Mouse (Mus musculus): ENCODE measurements around the gene Gatd1. TPM values are rescaled to one million over a fixed set of nuclear protein-coding genes. Genes with fewer than 3 reads are reported as not detected.

The Gatd1 gene
- polyA plus RNA-seq, 1 experiment from 2014 or later = 61.4 TPM

GRCm38 (mm10) chr7:141428701-141429100 is 14.8 kb upstream of the Gatd1 start:
- Histone ChIP-seq H3K4me1 (ENCODE audit: control insufficient read depth, insufficient read depth, low read length) (peaks cover 10% of the 10 kb centered on the region), H3K4me2 (replicated peaks; ENCODE audit: low read depth, low read length) (peak overlapping the region; percentile 26; the same call in 1 of the 2 replicates), H3K36me3 (ENCODE audit: control insufficient read depth, insufficient read depth, low read length) (peaks cover 26% of the 10 kb centered on the region), H3K27ac (ENCODE audit: low read length) (no peak overlapping the region), H3K9me3 (ENCODE audit: control insufficient read depth, low read depth, low read length) (no peaks in the 10 kb centered on the region), H3K9ac (replicated peaks; ENCODE audit: low read depth, low read length) (no peak overlapping the region), H3K27me3 (ENCODE audit: control insufficient read depth, insufficient read depth, low read length) (no peaks in the 10 kb centered on the region), H3K4me3 (ENCODE audit: low read depth, low read length) (no peak overlapping the region)
- no peak for ATAC-seq (ENCODE audit: insufficient number of reproducible peaks, insufficient read depth, low FRiP score, low read depth)
- WGBS = 52% methylated on average over 5 of the region's 5 CpGs

DNA sequence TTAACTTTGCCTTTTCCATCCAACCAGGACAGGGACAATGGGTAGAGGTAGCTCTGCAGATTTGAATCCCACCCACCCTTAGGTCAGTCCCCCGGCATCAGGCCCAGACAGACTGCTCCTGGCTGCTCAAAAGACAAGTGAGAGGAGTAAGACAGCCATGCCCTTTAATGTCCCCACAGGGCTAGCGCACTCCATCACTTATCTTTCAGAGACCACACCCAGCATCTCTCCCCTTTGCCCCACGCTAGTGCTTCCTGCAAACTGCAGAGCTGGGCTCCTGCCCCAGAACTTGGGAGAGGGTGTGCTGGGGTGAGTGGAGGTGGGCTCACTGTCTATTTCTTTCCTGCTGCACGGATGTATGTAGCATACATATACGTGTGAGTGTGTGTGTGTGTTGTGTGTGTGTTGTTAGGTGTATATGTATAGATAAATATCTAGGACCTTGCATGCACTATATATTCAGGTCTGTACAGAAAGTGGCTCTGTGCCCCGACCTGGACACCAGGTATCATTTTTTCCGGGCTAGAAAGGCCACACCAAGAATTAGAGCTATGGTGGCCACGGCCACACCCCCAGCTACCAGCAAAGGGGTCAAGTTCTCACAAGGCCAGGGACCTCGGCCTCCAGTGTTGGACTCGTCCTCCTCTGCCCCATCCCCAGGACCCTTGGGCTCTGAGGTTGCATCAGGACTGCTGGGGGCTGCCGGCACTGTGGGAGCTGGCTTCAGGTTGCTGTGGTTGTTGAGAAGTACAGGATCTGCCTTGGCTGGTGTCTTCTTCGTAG is 13.2 kb upstream of the Gatd1 start:
- no peak for ATAC-seq (ENCODE audit: insufficient number of reproducible peaks, insufficient read depth, low FRiP score, low read depth)
- WGBS = 78% methylated on average over 12 of the region's 12 CpGs
- Histone ChIP-seq H3K27ac (ENCODE audit: low read length) (no peak overlapping the region), H3K4me3 (ENCODE audit: low read depth, low read length) (no peak overlapping the region), H3K4me1 (ENCODE audit: control insufficient read depth, insufficient read depth, low read length) (peaks cover 10% of the 10 kb centered on the region), H3K9ac (replicated peaks; ENCODE audit: low read depth, low read length) (no peak overlapping the region), H3K9me3 (ENCODE audit: control insufficient read depth, low read depth, low read length) (no peaks in the 10 kb centered on the region), H3K36me3 (ENCODE audit: control insufficient read depth, insufficient read depth, low read length) (peaks cover 16% of the 10 kb centered on the region), H3K4me2 (replicated peaks; ENCODE audit: low read depth, low read length) (no peak overlapping the region), H3K27me3 (ENCODE audit: control insufficient read depth, insufficient read depth, low read length) (no peaks in the 10 kb centered on the region)

GRCm38 (mm10) chr7:141423811-141424210 is 9.9 kb upstream of the Gatd1 start:
- no peaks in the 10 kb centered on the region for H3K27me3 ChIP-seq (ENCODE audit: control insufficient read depth, insufficient read depth, low read length)
- H3K36me3 ChIP-seq (ENCODE audit: control insufficient read depth, insufficient read depth, low read length) = no peaks in the 10 kb centered on the region
- no peak overlapping the region for H3K27ac ChIP-seq (ENCODE audit: low read length)
- H3K4me1 ChIP-seq (ENCODE audit: control insufficient read depth, insufficient read depth, low read length) = no peaks in the 10 kb centered on the region
- no peak for ATAC-seq (ENCODE audit: insufficient number of reproducible peaks, insufficient read depth, low FRiP score, low read depth)
- WGBS = 69% methylated on average over 4 of the region's 4 CpGs
- no peak overlapping the region for H3K4me2 ChIP-seq (replicated peaks; ENCODE audit: low read depth, low read length)
- H3K4me3 ChIP-seq (ENCODE audit: low read depth, low read length) = no peak overlapping the region
- H3K9ac ChIP-seq (replicated peaks; ENCODE audit: low read depth, low read length) = no peak overlapping the region
- no peaks in the 10 kb centered on the region for H3K9me3 ChIP-seq (ENCODE audit: control insufficient read depth, low read depth, low read length)

GRCm38 (mm10) chr7:141420030-141420702 is 6.2 kb upstream of the Gatd1 start:
- Histone ChIP-seq H3K36me3 (ENCODE audit: control insufficient read depth, insufficient read depth, low read length) (no peaks in the 10 kb centered on the region), H3K4me3 (ENCODE audit: low read depth, low read length) (no peak overlapping the region), H3K9ac (replicated peaks; ENCODE audit: low read depth, low read length) (no peak overlapping the region), H3K9me3 (ENCODE audit: control insufficient read depth, low read depth, low read length) (no peaks in the 10 kb centered on the region), H3K27me3 (ENCODE audit: control insufficient read depth, insufficient read depth, low read length) (no peaks in the 10 kb centered on the region), H3K4me1 (ENCODE audit: control insufficient read depth, insufficient read depth, low read length) (no peaks in the 10 kb centered on the region), H3K4me2 (replicated peaks; ENCODE audit: low read depth, low read length) (no peak overlapping the region), H3K27ac (ENCODE audit: low read length) (no peak overlapping the region)
- ATAC-seq (ENCODE audit: insufficient number of reproducible peaks, insufficient read depth, low FRiP score, low read depth) = no peak
- WGBS = 73% methylated on average over 9 of the region's 9 CpGs

DNA sequence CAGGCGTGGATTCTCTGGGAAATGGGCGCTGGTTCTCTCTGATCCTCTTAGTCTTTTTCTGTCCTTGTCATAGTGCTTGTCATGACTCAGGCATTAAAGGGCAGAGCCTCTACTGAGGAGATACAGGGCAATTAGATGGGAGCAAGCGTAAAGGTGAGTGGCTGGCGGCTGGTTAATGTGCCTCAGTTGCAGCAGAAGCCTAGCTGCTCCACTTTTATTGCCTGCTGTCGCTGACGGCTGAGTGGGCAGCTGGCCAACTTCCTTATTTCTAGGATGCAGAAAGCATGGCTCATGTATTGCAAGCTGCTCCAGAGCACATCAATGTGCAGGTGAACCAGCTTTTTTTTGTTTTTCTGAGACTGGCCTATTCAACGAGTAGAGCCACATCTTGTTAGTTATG is 5.0 kb upstream of the Gatd1 start:
- Histone ChIP-seq H3K9ac (replicated peaks; ENCODE audit: low read depth, low read length) (no peak overlapping the region), H3K4me1 (ENCODE audit: control insufficient read depth, insufficient read depth, low read length) (peaks cover 3% of the 10 kb centered on the region; the same call in 1 of the 2 replicates), H3K27me3 (ENCODE audit: control insufficient read depth, insufficient read depth, low read length) (no peaks in the 10 kb centered on the region), H3K4me3 (ENCODE audit: low read depth, low read length) (no peak overlapping the region), H3K4me2 (replicated peaks; ENCODE audit: low read depth, low read length) (no peak overlapping the region), H3K36me3 (ENCODE audit: control insufficient read depth, insufficient read depth, low read length) (no peaks in the 10 kb centered on the region), H3K9me3 (ENCODE audit: control insufficient read depth, low read depth, low read length) (no peaks in the 10 kb centered on the region), H3K27ac (ENCODE audit: low read length) (no peak overlapping the region)
- ATAC-seq (ENCODE audit: insufficient number of reproducible peaks, insufficient read depth, low FRiP score, low read depth) = no peak
- WGBS = 64% methylated on average over 7 of the region's 7 CpGs

DNA sequence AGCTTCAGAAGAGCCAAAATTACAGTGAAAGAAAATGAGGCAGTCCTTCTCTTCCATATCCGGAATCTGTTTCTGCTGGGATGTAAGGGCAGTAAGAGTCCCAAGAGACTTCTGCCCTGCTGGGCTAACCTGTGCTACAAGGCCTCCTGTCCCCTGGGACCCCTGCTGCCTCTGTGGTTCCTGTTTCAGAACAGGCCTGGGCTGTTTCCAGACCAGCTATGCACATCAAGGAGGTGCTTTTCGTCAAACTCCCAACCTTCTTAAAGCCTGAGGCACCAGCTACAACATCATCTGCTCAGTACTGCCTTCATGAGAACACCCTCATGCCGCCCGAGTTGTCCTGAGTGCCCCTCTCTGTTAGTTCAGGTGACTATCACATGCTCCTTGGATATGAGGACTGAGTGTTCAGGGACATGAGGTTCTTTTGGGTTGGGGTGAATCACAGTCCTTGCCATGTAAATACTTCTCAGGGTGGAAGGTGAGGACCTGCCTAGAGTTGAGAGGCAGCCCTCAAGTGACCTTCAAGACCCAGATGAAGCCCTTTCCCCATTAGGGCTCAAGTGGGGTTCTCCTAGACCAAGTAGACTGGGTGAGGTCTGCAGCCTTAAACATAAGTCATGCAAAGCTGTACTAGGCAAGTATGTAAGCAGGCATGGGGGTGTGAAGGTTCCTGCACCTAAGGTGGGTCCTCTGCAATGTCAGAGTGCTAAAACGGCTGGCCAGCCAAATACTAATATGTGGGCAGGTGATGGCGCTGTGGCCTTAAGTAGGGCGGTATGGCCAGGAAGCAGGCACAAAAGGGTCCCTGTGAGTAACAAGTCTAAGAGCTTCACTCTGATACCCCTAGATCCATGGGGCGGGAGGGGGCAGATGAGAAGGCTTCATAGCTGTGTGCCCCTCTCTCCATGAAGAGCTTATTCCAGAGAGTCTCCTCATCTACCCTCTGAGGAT is 4.1 kb upstream of the Gatd1 start:
- Histone ChIP-seq H3K27me3 (ENCODE audit: control insufficient read depth, insufficient read depth, low read length) (no peaks in the 10 kb centered on the region), H3K4me3 (ENCODE audit: low read depth, low read length) (no peak overlapping the region), H3K4me2 (replicated peaks; ENCODE audit: low read depth, low read length) (no peak overlapping the region), H3K27ac (ENCODE audit: low read length) (no peak overlapping the region), H3K9me3 (ENCODE audit: control insufficient read depth, low read depth, low read length) (no peaks in the 10 kb centered on the region), H3K36me3 (ENCODE audit: control insufficient read depth, insufficient read depth, low read length) (no peaks in the 10 kb centered on the region), H3K9ac (replicated peaks; ENCODE audit: low read depth, low read length) (no peak overlapping the region), H3K4me1 (ENCODE audit: control insufficient read depth, insufficient read depth, low read length) (peaks cover 5% of the 10 kb centered on the region; the same call in 1 of the 2 replicates)
- WGBS = 75% methylated on average over 8 of the region's 8 CpGs
- no peak for ATAC-seq (ENCODE audit: insufficient number of reproducible peaks, insufficient read depth, low FRiP score, low read depth)

DNA sequence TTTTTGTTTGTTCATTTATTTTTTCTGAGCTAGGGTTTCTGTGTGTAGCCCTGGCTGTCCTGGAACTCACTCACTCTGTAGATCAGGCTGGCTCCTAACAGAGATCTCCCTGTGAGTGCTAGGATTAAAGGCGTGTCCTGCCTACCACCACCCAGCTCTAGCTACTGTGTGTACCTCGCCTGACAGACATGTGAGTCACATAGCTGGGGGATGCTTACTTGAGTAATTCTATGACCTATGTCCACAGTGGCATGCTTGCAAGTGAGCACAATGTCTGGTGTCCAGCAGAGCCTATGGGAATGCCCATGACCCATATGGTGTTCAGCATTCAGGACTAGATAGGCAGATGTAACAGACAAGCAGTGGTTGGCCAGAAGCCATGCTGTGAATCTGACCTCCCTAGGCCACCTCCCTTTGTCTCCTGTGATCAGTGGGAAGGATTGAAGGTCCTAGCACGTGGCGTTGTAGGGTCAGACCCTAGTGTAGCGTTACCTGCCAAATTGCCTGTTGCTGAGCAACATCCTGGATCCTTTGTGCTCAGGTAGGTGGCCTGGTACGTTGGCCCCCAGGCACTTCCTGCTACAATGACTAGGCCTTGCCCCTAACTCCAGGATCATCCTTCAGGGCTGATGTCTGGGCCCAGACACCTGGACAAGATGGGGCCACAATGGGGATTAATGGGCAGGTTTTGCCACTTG is 2.4 kb upstream of the Gatd1 start:
- Histone ChIP-seq H3K9ac (replicated peaks; ENCODE audit: low read depth, low read length) (no peak overlapping the region), H3K36me3 (ENCODE audit: control insufficient read depth, insufficient read depth, low read length) (no peaks in the 10 kb centered on the region), H3K9me3 (ENCODE audit: control insufficient read depth, low read depth, low read length) (no peaks in the 10 kb centered on the region), H3K4me3 (ENCODE audit: low read depth, low read length) (no peak overlapping the region), H3K4me1 (ENCODE audit: control insufficient read depth, insufficient read depth, low read length) (peaks cover 8% of the 10 kb centered on the region; the same call in 1 of the 2 replicates), H3K4me2 (replicated peaks; ENCODE audit: low read depth, low read length) (no peak overlapping the region), H3K27ac (ENCODE audit: low read length) (no peak overlapping the region), H3K27me3 (ENCODE audit: control insufficient read depth, insufficient read depth, low read length) (no peaks in the 10 kb centered on the region)
- no peak for ATAC-seq (ENCODE audit: insufficient number of reproducible peaks, insufficient read depth, low FRiP score, low read depth)
- 86% methylated on average over 6 of the region's 6 CpGs for WGBS

GRCm38 (mm10) chr7:141413331-141413730 is 605 bp downstream of the Gatd1 start:
- Histone ChIP-seq H3K4me3 (ENCODE audit: low read depth, low read length) (peak overlapping the region; percentile 74), H3K27ac (ENCODE audit: low read length) (peak overlapping the region; percentile 77), H3K9me3 (ENCODE audit: control insufficient read depth, low read depth, low read length) (no peaks in the 10 kb centered on the region), H3K9ac (replicated peaks; ENCODE audit: low read depth, low read length) (peak overlapping the region; percentile 71), H3K36me3 (ENCODE audit: control insufficient read depth, insufficient read depth, low read length) (peaks cover 19% of the 10 kb centered on the region), H3K4me2 (replicated peaks; ENCODE audit: low read depth, low read length) (peak overlapping the region; percentile 66), H3K27me3 (ENCODE audit: control insufficient read depth, insufficient read depth, low read length) (no peaks in the 10 kb centered on the region), H3K4me1 (ENCODE audit: control insufficient read depth, insufficient read depth, low read length) (peaks cover 8% of the 10 kb centered on the region; the same call in 1 of the 2 replicates)
- no peak for ATAC-seq (ENCODE audit: insufficient number of reproducible peaks, insufficient read depth, low FRiP score, low read depth)
- WGBS = 2% methylated on average over 16 of the region's 16 CpGs

All from stomach, embryonic 14.5 days (tissue).